Mouse (Mus musculus) kidney, adult 2 months (tissue): ENCODE results near the gene Galnt4. TPM values are rescaled to one million over a fixed set of nuclear protein-coding genes. Genes with fewer than 3 reads are reported as not detected.

Experiments
- DNase-seq: peaks from one replicate; pipeline ENCODE4 v3.0.0; 2021
- H3K27ac ChIP-seq: fragments of 200-500 bp; 2 replicates; pipeline ENCODE4 v1.5.1; 2012; ENCODE audit warnings: low read depth, low read length, control low read depth, inconsistent platforms; ENCODE audit not compliant: insufficient read depth
- H3K27me3 ChIP-seq: fragments of 200-500 bp; replicated peaks from 2 replicates; pipeline ENCODE4 v1.6.1; 2012; ENCODE audit warnings: mild to moderate bottlenecking, moderate library complexity, low read length, inconsistent platforms; ENCODE audit not compliant: control insufficient read depth, insufficient read depth
- H3K36me3 ChIP-seq: fragments of 200-500 bp; 2 replicates; pipeline ENCODE4 v1.6.1; 2012; ENCODE audit warnings: mild to moderate bottlenecking, moderate library complexity, low read length, inconsistent platforms; ENCODE audit not compliant: control insufficient read depth, insufficient read depth
- H3K4me1 ChIP-seq: fragments of 200-500 bp; 2 replicates; pipeline ENCODE4 v1.6.1; 2011; ENCODE audit warnings: low read length; ENCODE audit not compliant: control insufficient read depth, insufficient read depth
- H3K4me3 ChIP-seq: fragments of 200-500 bp; 2 replicates; pipeline ENCODE4 v1.5.1; 2011; ENCODE audit warnings: mild to moderate bottlenecking, low read depth, low read length, control low read depth; ENCODE audit not compliant: insufficient read depth
- CTCF ChIP-seq: fragments of 200-500 bp; conservative IDR thresholded peaks from 2 replicates; pipeline ENCODE4 v1.5.1; 2011; ENCODE audit warnings: low read depth, mild to moderate bottlenecking, control low read depth, low read length, moderate library complexity, mixed read lengths; ENCODE audit not compliant: insufficient read depth, insufficient read length
- POLR2A ChIP-seq: fragments of 200-500 bp; IDR thresholded peaks from one replicate; pipeline ENCODE4 v1.6.1; 2011; ENCODE audit warnings: low read depth, low read length, control low read depth
- WGBS: fragments of 180-500 bp; shearing (Covaris S2); methylation state at CpG from one replicate; pipeline ENCODE4 v1.1.7; 2018; 5-methylcytosine and 5-hydroxymethylcytosine counted together
- polyA plus RNA-seq: library from polyadenylated mRNA; depleted of rRNA; stranded (reverse); fragments of >200 nt; gene quantifications from 2 replicates; pipeline ENCODE4 v1.2.3, GENCODE M21; 2012

Galnt4 gene
- polyA plus RNA-seq, 1 experiment, result 1.7 TPM

GRCm38 (mm10) chr10:99115471-99116236 is 7.7 kb downstream of the Galnt4 start:
- DNase-seq, result no peak
- Histone ChIP-seq H3K36me3 (no peaks in the 10 kb centered on the region), H3K4me3 (no peak overlapping the region), H3K27ac (no peak overlapping the region), H3K27me3 (no peaks in the 10 kb centered on the region), H3K4me1 (0 out of 2 replicates have a peak, but pooled peaks cover 6% of the 10 kb centered on the region)
- WGBS, result 55% methylated on average over 18 of the region's 18 CpGs
- TF ChIP-seq CTCF (no peak), POLR2A (no peak)

GRCm38 (mm10) chr10:99116237-99116632 is 8.3 kb downstream of the Galnt4 start:
- Histone ChIP-seq H3K27me3 (no peaks in the 10 kb centered on the region), H3K4me3 (no peak overlapping the region), H3K27ac (no peak overlapping the region), H3K36me3 (no peaks in the 10 kb centered on the region), H3K4me1 (0 out of 2 replicates have a peak, but pooled peaks cover 6% of the 10 kb centered on the region)
- 68% methylated on average over 8 of the region's 8 CpGs for WGBS
- no peak for TF ChIP-seq POLR2A
- no peak for TF ChIP-seq CTCF
- no peak for DNase-seq

- Histone ChIP-seq H3K4me1 (0 out of 2 replicates have a peak, but pooled peaks cover 6% of the 10 kb centered on the region), H3K4me3 (no peak overlapping the region), H3K36me3 (no peaks in the 10 kb centered on the region), H3K27ac (no peak overlapping the region), H3K27me3 (no peaks in the 10 kb centered on the region)
- TF ChIP-seq POLR2A, result no peak
- no peak for TF ChIP-seq CTCF
- 76% methylated on average over 16 of the region's 16 CpGs for WGBS
- no peak for DNase-seq
Observed at GRCm38 (mm10) chr10:99116650-99117615, 9.0 kb downstream of the Galnt4 start.

DNA sequence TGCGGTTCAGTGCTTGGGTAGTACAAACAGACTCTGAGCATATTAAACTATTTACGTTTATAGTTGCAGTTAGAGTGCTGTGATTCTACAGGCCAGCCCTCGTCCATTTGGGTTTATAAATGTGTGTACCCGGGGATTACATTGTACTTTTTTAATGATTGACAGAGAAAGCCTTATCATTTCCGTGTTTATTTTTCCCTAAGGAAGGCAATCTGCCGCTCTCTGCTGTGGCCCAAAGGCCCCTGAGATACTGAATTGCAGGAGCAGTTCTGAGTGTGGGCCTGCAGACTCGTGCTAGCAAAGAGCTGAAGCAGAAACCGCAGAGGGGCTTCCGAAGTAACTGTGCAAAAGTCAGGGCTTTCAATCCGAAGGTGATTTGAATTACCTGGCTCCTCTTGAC is 9.9 kb downstream of the Galnt4 start:
- 42% methylated on average over 10 of the region's 10 CpGs for WGBS
- Histone ChIP-seq H3K27me3 (no peaks in the 10 kb centered on the region), H3K27ac (no peak overlapping the region), H3K4me3 (no peak overlapping the region), H3K36me3 (no peaks in the 10 kb centered on the region), H3K4me1 (0 out of 2 replicates have a peak, but pooled peaks cover 6% of the 10 kb centered on the region)
- no peak for TF ChIP-seq CTCF
- no peak for TF ChIP-seq POLR2A
- DNase-seq, result no peak

GRCm38 (mm10) chr10:99118697-99119096 is 10.7 kb downstream of the Galnt4 start:
- no peak for DNase-seq
- WGBS, result 48% methylated on average over 6 of the region's 6 CpGs
- Histone ChIP-seq H3K36me3 (no peaks in the 10 kb centered on the region), H3K4me3 (no peak overlapping the region), H3K27me3 (no peaks in the 10 kb centered on the region), H3K4me1 (0 out of 2 replicates have a peak, but pooled peaks cover 6% of the 10 kb centered on the region), H3K27ac (no peak overlapping the region; the same call in 1 of the 2 replicates)
- TF ChIP-seq POLR2A (no peak), CTCF (no peak)

DNA sequence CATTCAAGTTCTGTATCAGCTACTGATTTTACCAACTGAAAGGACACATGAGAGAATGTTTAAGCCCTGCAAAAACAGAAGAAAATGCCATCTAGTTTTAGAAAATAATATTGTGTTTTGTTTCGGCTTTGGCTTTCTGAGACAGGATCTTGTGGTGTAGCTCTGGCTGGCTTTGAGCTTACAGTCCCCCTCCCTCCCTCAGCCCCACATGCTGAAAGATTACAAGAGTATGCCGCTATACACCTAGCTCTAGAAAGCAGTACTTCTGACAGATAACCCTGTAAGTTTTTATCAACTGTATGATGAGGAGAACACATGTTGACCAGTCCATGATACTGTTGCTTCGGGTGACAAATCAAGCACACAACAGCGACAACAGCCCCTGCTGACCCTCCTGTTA is 11.5 kb downstream of the Galnt4 start:
- WGBS, result 92% methylated on average over 4 of the region's 4 CpGs
- no peak overlapping the region for H3K27ac ChIP-seq
- TF ChIP-seq POLR2A (no peak), CTCF (no peak)

More for the DNA sequence above, 11.5 kb downstream of the Galnt4 start:
- DNase-seq, result no peak
- Histone ChIP-seq H3K4me1 (0 out of 2 replicates have a peak, but pooled peaks cover 6% of the 10 kb centered on the region), H3K4me3 (no peak overlapping the region), H3K36me3 (no peaks in the 10 kb centered on the region), H3K27me3 (no peaks in the 10 kb centered on the region)
